Mouse (Mus musculus): ENCODE measurements around the gene Mfap5. TPM values are rescaled to one million over a fixed set of nuclear protein-coding genes. Genes with fewer than 3 reads are reported as not detected.
"Not testable (repeated sequence)": the region's sequence is repeated elsewhere in the genome, so short reads cannot be mapped to it uniquely, and the experiment has no call there.

The Mfap5 gene
- total and polyA plus RNA-seq, 3 experiments = not detected

DNA sequence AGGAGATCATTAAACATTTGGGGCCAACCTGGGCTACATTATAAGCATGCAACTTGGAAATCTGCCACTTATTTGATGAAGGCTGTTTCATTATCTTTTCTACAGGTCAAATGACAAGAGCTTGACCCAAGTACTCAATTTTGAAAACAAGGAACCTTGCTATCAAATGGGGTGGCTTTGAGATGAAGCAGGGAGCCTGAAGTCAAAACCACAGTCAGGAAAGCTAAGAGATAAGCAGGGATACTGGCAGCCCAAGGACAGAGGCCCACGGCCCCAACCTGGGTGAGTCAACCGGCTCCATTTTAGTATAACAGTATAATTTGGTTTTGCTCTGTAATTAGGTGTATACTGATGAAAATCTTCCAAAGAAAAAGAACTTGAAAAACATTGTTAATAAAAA, 35.4 kb upstream of the Mfap5 start:
- TF ChIP-seq EP300 (IDR thresholded peaks at IDR 0.05; ENCODE audit: low read depth in 1 of 2, low read length in 2 of 2) = peak; percentile 66 to 78
- TF ChIP-seq ETS1 (IDR thresholded peaks at IDR 0.05; ENCODE audit: low read depth, low read length) = peak; percentile 53; the same call in 1 of the 2 replicates
- TF ChIP-seq TBP (IDR thresholded peaks at IDR 0.05; ENCODE audit: low read depth, low read length) = no peak
- TF ChIP-seq SMC3 (IDR thresholded peaks at IDR 0.05; ENCODE audit: low read depth, low read length) = no peak
- TF ChIP-seq ZNF384 (IDR thresholded peaks at IDR 0.05; ENCODE audit: low read depth, low read length) = no peak
- no peak for TF ChIP-seq BHLHE40 (IDR thresholded peaks at IDR 0.05; ENCODE audit: borderline replicate concordance, low read depth, low read length)
- TF ChIP-seq CHD1 (IDR thresholded peaks at IDR 0.05; ENCODE audit: low read depth, low read length) = no peak
- TF ChIP-seq ZC3H11A (IDR thresholded peaks at IDR 0.05; ENCODE audit: low read depth, low read length) = no peak
- no peak for TF ChIP-seq E2F4 (IDR thresholded peaks at IDR 0.05; ENCODE audit: borderline replicate concordance, low read depth, low read length)
- TF ChIP-seq POLR2AphosphoS2 (IDR thresholded peaks at IDR 0.05; ENCODE audit: low read length) = no peak
- TF ChIP-seq SIN3A (IDR thresholded peaks at IDR 0.05; ENCODE audit: low read length) = no peak
- TF ChIP-seq ZKSCAN1 (IDR thresholded peaks at IDR 0.05; ENCODE audit: low read depth, low read length) = no peak
- TF ChIP-seq KAT2A (conservative IDR thresholded peaks at IDR 0.05; ENCODE audit: low read depth, low read length) = no peak
- TF ChIP-seq MEF2A (IDR thresholded peaks at IDR 0.05; ENCODE audit: extremely low read depth, insufficient replicate concordance, low read depth, low read length, poor library complexity, severe bottlenecking) = no peak
- TF ChIP-seq ELF1 (IDR thresholded peaks at IDR 0.05; ENCODE audit: low read depth, low read length) = no peak
- no peak for TF ChIP-seq UBTF (IDR thresholded peaks at IDR 0.05; ENCODE audit: borderline replicate concordance, insufficient read depth, low read depth, low read length)
- TF ChIP-seq TCF12 (IDR thresholded peaks at IDR 0.05; ENCODE audit: low read depth, low read length) = peak; percentile 49
- no peak for TF ChIP-seq TAL1 (IDR thresholded peaks at IDR 0.05; ENCODE audit: low read length)
- TF ChIP-seq ZMIZ1 (IDR thresholded peaks at IDR 0.05; ENCODE audit: low read depth, low read length) = no peak
- TF ChIP-seq RCOR1 (IDR thresholded peaks at IDR 0.05; ENCODE audit: low read depth, low read length) = peak; percentile 62; the same call in 1 of the 2 replicates
- TF ChIP-seq RAD21 (IDR thresholded peaks at IDR 0.05; ENCODE audit: low read depth, low read length) = no peak
- no peak for TF ChIP-seq MYC (IDR thresholded peaks at IDR 0.05; ENCODE audit: low read depth, low read length)
- no peak for TF ChIP-seq USF1 (IDR thresholded peaks at IDR 0.05; ENCODE audit: low read depth, low read length)
- no peak for TF ChIP-seq GABPA (IDR thresholded peaks at IDR 0.05; ENCODE audit: low read depth, low read length)
- TF ChIP-seq GATA1 (IDR thresholded peaks at IDR 0.05; ENCODE audit: low read depth, low read length) = peak; percentile 84
- no peak for TF ChIP-seq MAFK (IDR thresholded peaks at IDR 0.05; ENCODE audit: borderline replicate concordance, low read depth, low read length)
- Histone ChIP-seq H3K36me3 (ENCODE audit: control insufficient read depth in 1 of 2, insufficient read depth in 2 of 2, low read length in 2 of 2) (peaks cover 0 to 20% of the 10 kb centered on the region in 2 experiments; a peak in 2 of 4 replicates), H3K79me2 (ENCODE audit: control insufficient read depth, insufficient read depth, low read length, poor library complexity) (no peaks in the 10 kb centered on the region), H3K27me3 (ENCODE audit: control insufficient read depth in 1 of 2, insufficient read depth in 2 of 2, low read length in 2 of 2) (no peaks in the 10 kb centered on the region), H3K4me1 (ENCODE audit: control insufficient read depth in 1 of 2, insufficient read depth in 2 of 2, low read length in 2 of 2) (peaks cover 10 to 18% of the 10 kb centered on the region in 2 experiments), H3K27ac (ENCODE audit: control insufficient read depth, low read depth, low read length) (peak overlapping the region; percentile 39), H3K9ac (ENCODE audit: control insufficient read depth, low read depth, low read length, poor library complexity, severe bottlenecking) (no peak overlapping the region), H3K9me3 (replicated peaks; ENCODE audit: insufficient read depth, low read length) (no peaks in the 10 kb centered on the region), H3K4me3 (ENCODE audit: control insufficient read depth in 1 of 2, insufficient read depth in 1 of 2, low read depth in 2 of 2, low read length in 2 of 2) (no peak overlapping the region)
- DNase-seq (ENCODE audit: low read depth, low spot score) = peak; percentile 65

DNA sequence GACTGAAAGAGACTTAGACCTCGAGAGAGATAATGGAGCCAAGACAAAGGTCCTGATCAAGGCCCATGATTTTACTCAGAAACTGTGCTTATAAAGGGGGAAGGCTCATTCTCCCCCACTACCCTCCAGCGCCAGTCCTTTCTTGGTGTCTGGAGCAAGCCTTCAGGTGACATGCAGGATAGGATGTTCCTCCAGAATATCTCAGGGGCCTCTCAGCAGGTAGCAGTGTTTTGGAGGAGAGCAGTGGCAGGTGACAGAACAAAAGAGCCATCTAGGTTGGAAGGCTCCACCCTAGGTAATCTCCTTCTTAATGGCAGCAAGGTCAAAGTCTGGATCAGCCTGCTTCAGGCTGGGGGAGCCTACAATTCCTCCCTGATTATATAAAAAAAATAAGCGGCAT, 34.2 kb upstream of the Mfap5 start:
- not testable (repeated sequence) for H3K27me3 ChIP-seq (ENCODE audit: control insufficient read depth in 1 of 2, insufficient read depth in 2 of 2, low read length in 2 of 2); H3K79me2 ChIP-seq (ENCODE audit: control insufficient read depth, insufficient read depth, low read length, poor library complexity); H3K27ac ChIP-seq (ENCODE audit: control insufficient read depth, low read depth, low read length); DNase-seq (ENCODE audit: low read depth, low spot score); H3K4me3 ChIP-seq (ENCODE audit: control insufficient read depth in 1 of 2, insufficient read depth in 1 of 2, low read depth in 2 of 2, low read length in 2 of 2); H3K9me3 ChIP-seq (replicated peaks; ENCODE audit: insufficient read depth, low read length); H3K9ac ChIP-seq (ENCODE audit: control insufficient read depth, low read depth, low read length, poor library complexity, severe bottlenecking)
- Histone ChIP-seq H3K36me3 (ENCODE audit: control insufficient read depth in 1 of 2, insufficient read depth in 2 of 2, low read length in 2 of 2) (peaks cover 0 to 20% of the 10 kb centered on the region in 2 experiments; a peak in 2 of 4 replicates), H3K4me1 (ENCODE audit: control insufficient read depth in 1 of 2, insufficient read depth in 2 of 2, low read length in 2 of 2) (peaks cover 10 to 18% of the 10 kb centered on the region in 2 experiments)
